Mouse (Mus musculus) intestine, embryonic 16.5 days (tissue): ENCODE results near the gene Cyp2u1. TPM values are rescaled to one million over a fixed set of nuclear protein-coding genes. Genes with fewer than 3 reads are reported as not detected.

ENCODE experiments used
- ATAC-seq: fragments of 200-750 bp; cut with Nextera tagmentation; 2 replicates; pipeline ENCODE4 v1.8.0; 2017; ENCODE audit warnings: moderate TSS enrichment, moderate library complexity
- H3K27ac ChIP-seq: fragments of 300-500 bp; sonication (generic); 2 replicates; pipeline ENCODE4 v1.5.1; 2014; ENCODE audit warnings: mild to moderate bottlenecking, low read length
- H3K27me3 ChIP-seq: fragments of 300-500 bp; sonication (generic); replicated peaks from 2 replicates; pipeline ENCODE4 v1.6.1; 2014; ENCODE audit warnings: low read length, control low read depth, mixed read lengths; ENCODE audit not compliant: control insufficient read depth, insufficient read depth
- H3K36me3 ChIP-seq: fragments of 300-500 bp; sonication (generic); 2 replicates; pipeline ENCODE4 v1.6.1; 2014; ENCODE audit warnings: low read length, control low read depth; ENCODE audit not compliant: control insufficient read depth, insufficient read depth
- H3K4me1 ChIP-seq: fragments of 300-500 bp; sonication (generic); 2 replicates; pipeline ENCODE4 v1.6.1; 2014; ENCODE audit warnings: low read length, control low read depth, mixed read lengths; ENCODE audit not compliant: control insufficient read depth, insufficient read depth
- H3K4me2 ChIP-seq: fragments of 300-500 bp; sonication (generic); 2 replicates; pipeline ENCODE4 v1.6.1; 2014; ENCODE audit warnings: low read depth, low read length, control low read depth
- H3K4me3 ChIP-seq: fragments of 300-500 bp; sonication (generic); 2 replicates; pipeline ENCODE4 v1.5.1; 2014; ENCODE audit warnings: mild to moderate bottlenecking, low read length
- H3K9ac ChIP-seq: fragments of 300-500 bp; sonication (generic); 2 replicates; pipeline ENCODE4 v1.6.1; 2014; ENCODE audit warnings: low read depth, low read length
- H3K9me3 ChIP-seq: fragments of 300-500 bp; sonication (generic); 2 replicates; pipeline ENCODE4 v1.6.1; 2016; ENCODE audit warnings: low read length, control low read depth; ENCODE audit not compliant: control insufficient read depth
- WGBS: fragments of 180-500 bp; shearing (Covaris S2); extraction: QIAGEN DNeasy Blood & Tissue Kit; methylation state at CpG from one replicate; pipeline ENCODE4 v1.1.7; 2014; 5-methylcytosine and 5-hydroxymethylcytosine counted together
- polyA plus RNA-seq: library from polyadenylated mRNA; unstranded; fragments of >200 nt; fragmentation: Nextera tagmentation; extraction: Ambion mirVana; gene quantifications from 2 replicates; pipeline ENCODE4 v1.2.1, GENCODE M21; 2015

Gene Cyp2u1
- polyA plus RNA-seq, 1 experiment from 2014 or later: 9.7 TPM

DNA sequence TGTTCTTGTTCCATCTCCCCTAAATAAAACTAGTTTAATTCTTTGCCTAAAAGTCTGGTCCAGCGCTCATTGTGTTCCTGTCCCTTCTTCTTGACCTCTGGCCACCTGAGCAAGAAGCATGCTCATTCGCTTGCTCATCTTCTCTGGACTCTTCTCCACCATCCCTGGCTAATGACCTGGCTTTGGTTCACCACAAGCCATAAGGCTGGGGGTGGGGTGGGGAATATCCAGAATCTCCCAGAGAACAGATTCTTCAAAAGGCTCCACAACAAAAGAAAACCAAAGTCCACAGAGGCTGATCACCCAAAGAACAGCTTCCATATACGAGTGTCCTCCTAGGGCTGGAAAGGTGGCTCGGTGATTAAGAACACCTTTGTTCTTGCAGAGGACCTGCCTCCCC lies 48.0 kb downstream of the Cyp2u1 start:
- Histone ChIP-seq H3K9ac (no peak overlapping the region), H3K9me3 (no peaks in the 10 kb centered on the region; the same call in 1 of the 2 replicates), H3K27me3 (no peaks in the 10 kb centered on the region), H3K4me3 (no peak overlapping the region), H3K36me3 (peaks cover 8% of the 10 kb centered on the region; the same call in 1 of the 2 replicates), H3K27ac (no peak overlapping the region), H3K4me1 (0 out of 2 replicates have a peak, but pooled peaks cover 8% of the 10 kb centered on the region), H3K4me2 (no peak overlapping the region)
- WGBS: 94% methylated on average over 4 of the region's 4 CpGs
- no peak for ATAC-seq

DNA sequence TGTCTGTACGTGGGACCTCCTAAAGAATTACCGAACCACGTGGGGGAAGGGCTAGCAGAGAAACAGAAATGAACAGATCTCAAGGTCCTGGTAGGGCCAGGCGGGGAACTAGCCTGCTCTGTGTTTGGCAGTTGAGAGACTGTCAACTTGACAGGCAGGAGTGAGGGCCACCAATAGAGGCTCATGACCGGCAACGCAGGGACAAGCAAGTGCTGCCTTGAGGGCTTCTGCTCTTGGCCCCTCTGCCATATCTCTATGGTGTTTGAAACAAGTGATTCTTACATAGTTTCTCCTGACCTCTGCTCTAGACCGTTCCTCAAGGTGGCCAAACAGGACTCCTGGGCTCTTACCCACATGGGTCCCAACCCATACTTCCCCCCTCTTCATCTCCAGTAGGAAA lies 51.4 kb downstream of the Cyp2u1 start:
- 88% methylated on average over 7 of the region's 7 CpGs for WGBS
- no peaks in the 10 kb centered on the region for H3K27me3 ChIP-seq
- no peak overlapping the region for H3K9ac ChIP-seq
- no peak overlapping the region for H3K4me3 ChIP-seq
- H3K36me3 ChIP-seq: peaks cover 14% of the 10 kb centered on the region; the same call in 1 of the 2 replicates
- no peak overlapping the region for H3K27ac ChIP-seq
- no peak for ATAC-seq
- H3K9me3 ChIP-seq: no peaks in the 10 kb centered on the region; the same call in 1 of the 2 replicates
- H3K4me2 ChIP-seq: no peak overlapping the region
- peaks cover 12% of the 10 kb centered on the region; the same call in 1 of the 2 replicates for H3K4me1 ChIP-seq

DNA sequence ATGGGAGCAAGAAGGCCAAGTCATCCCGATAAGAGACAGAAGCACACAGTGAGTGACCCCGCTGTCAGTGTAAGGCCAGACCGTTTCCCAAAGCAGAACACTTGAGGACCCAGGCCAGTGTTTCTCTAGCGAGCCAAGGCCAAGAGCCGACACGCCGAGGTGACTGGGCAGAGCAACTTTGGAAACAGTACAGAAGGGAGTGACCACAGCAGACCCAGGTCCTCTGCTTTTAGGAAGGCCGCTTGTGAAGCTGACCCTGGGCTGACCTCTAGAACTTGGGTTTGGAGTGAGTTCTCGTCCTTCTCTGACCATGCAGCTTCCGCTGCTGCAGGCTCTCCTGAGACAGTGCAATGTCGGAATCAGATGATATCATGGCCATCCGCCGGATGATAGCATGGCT lies 52.0 kb downstream of the Cyp2u1 start:
- WGBS: 84% methylated on average over 13 of the region's 13 CpGs
- Histone ChIP-seq H3K36me3 (peaks cover 14% of the 10 kb centered on the region; the same call in 1 of the 2 replicates), H3K4me1 (peaks cover 12% of the 10 kb centered on the region; the same call in 1 of the 2 replicates), H3K27ac (peak overlapping the region; percentile 25; the same call in 1 of the 2 replicates), H3K4me3 (no peak overlapping the region), H3K4me2 (no peak overlapping the region), H3K27me3 (no peaks in the 10 kb centered on the region), H3K9me3 (no peaks in the 10 kb centered on the region; the same call in 1 of the 2 replicates), H3K9ac (no peak overlapping the region)
- ATAC-seq: no peak

DNA sequence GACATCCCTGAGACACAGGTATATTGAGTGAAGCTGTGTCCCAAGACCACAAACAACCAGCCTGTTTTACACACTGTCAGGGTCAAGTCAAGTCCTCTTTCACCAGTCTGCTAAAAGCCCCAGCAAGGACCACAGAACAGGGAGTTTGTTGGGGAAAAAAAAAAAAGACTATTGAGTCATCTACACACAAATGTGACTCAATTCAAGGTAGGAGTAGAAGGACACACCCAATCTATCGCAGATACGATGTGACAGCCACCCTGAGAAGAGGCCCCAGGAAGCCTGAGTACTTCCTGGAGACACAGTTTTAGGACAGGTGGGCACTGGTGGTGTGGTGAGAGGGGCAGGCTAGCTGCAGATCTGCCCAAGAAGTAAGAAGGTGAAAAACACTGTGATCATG lies 52.7 kb downstream of the Cyp2u1 start:
- no peak overlapping the region for H3K4me3 ChIP-seq
- no peaks in the 10 kb centered on the region; the same call in 1 of the 2 replicates for H3K9me3 ChIP-seq
- H3K9ac ChIP-seq: no peak overlapping the region
- peaks cover 12% of the 10 kb centered on the region for H3K4me1 ChIP-seq
- WGBS: 63% methylated on average over 2 of the region's 2 CpGs
- H3K27ac ChIP-seq: peak overlapping the region; percentile 25; the same call in 1 of the 2 replicates
- H3K4me2 ChIP-seq: no peak overlapping the region
- 0 out of 2 replicates have a peak, but pooled peaks have one; percentile 20 for ATAC-seq
- no peaks in the 10 kb centered on the region for H3K27me3 ChIP-seq
- peaks cover 14% of the 10 kb centered on the region; the same call in 1 of the 2 replicates for H3K36me3 ChIP-seq

DNA sequence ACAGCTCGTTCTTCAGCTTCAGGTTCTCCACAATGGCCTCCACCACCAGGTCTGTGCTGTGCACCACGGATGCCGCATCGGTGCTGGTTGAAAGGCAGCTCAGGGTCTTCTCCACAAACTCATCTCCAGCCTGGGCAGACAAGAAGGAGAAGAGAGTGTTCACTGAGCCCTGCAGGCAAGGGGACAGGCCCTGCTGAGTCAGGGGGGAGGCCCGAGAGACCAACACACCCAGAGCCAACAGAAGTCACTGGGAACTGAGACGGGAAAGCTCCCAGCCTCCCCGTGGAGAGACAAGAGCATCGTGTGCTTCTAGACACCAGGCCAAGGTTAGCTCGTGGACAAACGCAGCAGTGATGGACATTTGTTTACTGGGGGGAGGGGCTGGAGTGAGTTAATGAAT lies 54.6 kb downstream of the Cyp2u1 start:
- Histone ChIP-seq H3K4me2 (no peak overlapping the region), H3K27me3 (no peaks in the 10 kb centered on the region), H3K4me3 (no peak overlapping the region), H3K4me1 (peaks cover 12% of the 10 kb centered on the region), H3K27ac (no peak overlapping the region), H3K9ac (no peak overlapping the region), H3K9me3 (no peaks in the 10 kb centered on the region; the same call in 1 of the 2 replicates), H3K36me3 (peaks cover 6% of the 10 kb centered on the region; the same call in 1 of the 2 replicates)
- no peak for ATAC-seq
- 76% methylated on average over 10 of the region's 10 CpGs for WGBS

DNA sequence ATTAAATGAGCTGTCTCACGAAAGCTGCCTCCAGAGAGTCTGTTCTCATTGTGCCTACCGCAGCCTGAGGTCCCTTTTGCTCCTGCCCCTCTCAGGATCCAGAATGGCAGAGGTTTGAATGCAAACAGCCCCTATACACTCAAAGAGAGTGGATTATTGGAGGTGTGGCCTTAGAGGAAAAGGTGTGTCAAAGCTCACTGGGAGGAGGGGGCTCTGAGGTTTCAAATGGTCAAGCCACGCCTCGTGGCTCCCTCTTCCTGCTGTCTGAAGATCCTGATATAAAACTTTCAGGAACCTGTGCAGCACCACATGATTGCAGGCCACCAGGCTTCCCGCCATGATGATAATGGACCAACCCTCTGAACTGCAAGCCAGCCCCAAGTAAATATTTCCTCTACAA lies 55.2 kb downstream of the Cyp2u1 start:
- H3K27ac ChIP-seq: no peak overlapping the region
- H3K9ac ChIP-seq: no peak overlapping the region
- no peaks in the 10 kb centered on the region for H3K9me3 ChIP-seq
- H3K36me3 ChIP-seq: 0 out of 2 replicates have a peak, but pooled peaks cover 6% of the 10 kb centered on the region
- ATAC-seq: no peak
- H3K4me2 ChIP-seq: no peak overlapping the region
- WGBS: 77% methylated on average over 5 of the region's 5 CpGs
- H3K27me3 ChIP-seq: no peaks in the 10 kb centered on the region
- H3K4me3 ChIP-seq: no peak overlapping the region
- H3K4me1 ChIP-seq: peaks cover 12% of the 10 kb centered on the region

DNA sequence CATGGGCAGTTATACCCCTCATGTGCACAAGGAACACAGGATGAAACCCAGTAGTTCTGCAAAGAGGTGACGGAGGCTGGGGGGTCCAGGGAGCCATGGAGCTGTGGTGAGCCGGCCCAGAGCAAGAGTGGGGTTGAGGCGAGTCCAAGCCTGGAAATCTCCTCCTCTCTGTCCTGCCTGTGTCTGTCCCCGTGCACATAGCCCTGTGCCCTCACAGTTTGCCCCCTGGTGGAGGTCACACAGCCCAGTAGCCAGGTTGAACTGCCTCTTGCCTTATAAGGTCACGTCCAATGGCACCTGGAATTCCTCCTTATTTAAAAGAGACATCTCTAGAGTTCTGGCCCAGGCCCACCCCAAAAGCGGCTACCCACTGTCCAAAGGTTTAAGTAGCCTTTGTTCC lies 55.6 kb downstream of the Cyp2u1 start:
- Histone ChIP-seq H3K27ac (no peak overlapping the region), H3K9ac (no peak overlapping the region), H3K9me3 (no peaks in the 10 kb centered on the region), H3K27me3 (no peaks in the 10 kb centered on the region), H3K4me2 (no peak overlapping the region), H3K36me3 (0 out of 2 replicates have a peak, but pooled peaks cover 6% of the 10 kb centered on the region), H3K4me1 (peaks cover 12% of the 10 kb centered on the region), H3K4me3 (no peak overlapping the region)
- WGBS: 88% methylated on average over 6 of the region's 6 CpGs
- ATAC-seq: no peak

DNA sequence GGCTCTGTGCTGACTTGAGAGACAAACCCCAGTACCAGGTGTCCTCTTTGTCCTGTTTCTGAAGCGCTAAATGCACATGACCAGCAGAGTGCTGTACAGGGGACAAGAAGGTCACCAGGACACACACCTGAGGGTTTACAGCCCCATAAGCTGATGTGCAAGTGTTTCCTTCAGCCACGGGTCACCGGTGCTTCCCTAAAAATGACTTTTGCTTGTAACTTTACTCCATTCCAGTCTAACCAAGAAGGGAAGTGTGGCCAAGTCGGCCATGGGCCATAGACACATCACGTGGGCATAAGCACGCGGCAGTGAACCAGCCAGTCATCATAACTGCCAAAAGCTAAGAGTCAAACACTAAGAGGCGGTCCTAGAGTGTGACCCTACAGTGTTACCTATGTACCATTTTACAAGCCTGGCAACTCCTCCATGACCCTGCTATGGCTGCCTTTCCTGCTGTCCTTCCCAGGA lies 56.4 kb downstream of the Cyp2u1 start:
- no peak for ATAC-seq
- Histone ChIP-seq H3K27ac (no peak overlapping the region), H3K27me3 (no peaks in the 10 kb centered on the region), H3K9ac (no peak overlapping the region), H3K9me3 (no peaks in the 10 kb centered on the region), H3K4me1 (peaks cover 10% of the 10 kb centered on the region), H3K36me3 (0 out of 2 replicates have a peak, but pooled peaks cover 9% of the 10 kb centered on the region), H3K4me2 (no peak overlapping the region), H3K4me3 (no peak overlapping the region)
- 90% methylated on average over 8 of the region's 8 CpGs for WGBS

DNA sequence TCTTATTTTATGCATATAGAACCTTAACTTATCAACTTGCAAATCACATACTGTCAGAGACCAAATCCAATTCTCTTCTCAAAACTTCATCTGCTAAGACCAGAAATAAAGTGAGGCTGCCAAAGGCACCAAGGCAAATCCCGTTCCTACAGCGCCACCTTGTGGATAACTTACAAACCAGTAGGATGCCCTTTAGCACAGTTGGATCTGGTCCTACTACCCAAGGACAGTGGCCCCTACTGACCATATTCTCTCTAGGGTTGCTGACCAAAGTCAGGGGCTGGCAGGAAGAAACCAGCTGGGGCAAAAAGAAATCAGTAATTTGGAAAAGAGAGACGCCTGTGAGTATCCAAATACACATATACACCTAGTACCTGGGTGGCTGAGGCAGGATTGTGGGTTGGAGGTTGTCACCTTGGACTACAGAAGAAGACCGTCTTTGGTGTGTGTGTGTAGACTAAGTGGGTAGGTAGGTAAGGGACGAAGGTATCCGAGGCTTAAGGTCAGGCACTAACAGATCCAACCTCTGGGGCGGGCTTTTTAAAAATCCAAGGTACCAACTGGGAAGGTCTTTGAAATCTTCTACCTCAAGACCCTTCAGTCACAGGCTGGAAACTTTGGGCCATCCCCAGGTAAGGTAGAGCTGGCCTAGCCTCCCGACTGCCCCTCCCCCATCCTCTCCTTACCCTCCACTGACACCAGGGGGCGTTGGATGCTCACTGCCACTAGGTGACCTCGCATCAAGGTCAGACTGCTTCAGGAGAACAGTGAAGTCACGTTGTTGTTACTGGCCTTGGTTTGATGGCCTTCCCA lies 57.1 kb downstream of the Cyp2u1 start:
- Histone ChIP-seq H3K4me3 (no peak overlapping the region), H3K9ac (no peak overlapping the region), H3K4me2 (no peak overlapping the region), H3K4me1 (peaks cover 9% of the 10 kb centered on the region), H3K9me3 (no peaks in the 10 kb centered on the region), H3K27ac (no peak overlapping the region), H3K36me3 (0 out of 2 replicates have a peak, but pooled peaks cover 9% of the 10 kb centered on the region), H3K27me3 (no peaks in the 10 kb centered on the region)
- ATAC-seq: peak; percentile 36
- 54% methylated on average over 11 of the region's 11 CpGs for WGBS
